Mouse (Mus musculus) stomach, embryonic 16.5 days (tissue): ENCODE measurements at regions not wholly inside any gene's neighbourhood (a gene's known extent, or its start where the extent isn't known, plus 50 kb on each side); places are given as distances from the start of the nearest gene placed in this dataset.
A peak's percentile ranks its signal among the peaks of the same experiment; 100 is the strongest.

Experiments
- ATAC-seq: fragments of 200-750 bp; cut with Nextera tagmentation; 2 replicates; pipeline ENCODE4 v1.8.0; 2017; ENCODE audit warnings: moderate number of reproducible peaks, moderate TSS enrichment; ENCODE audit not compliant: insufficient read depth, low FRiP score
- H3K27ac ChIP-seq: fragments of 300-500 bp; sonication (generic); 2 replicates; pipeline ENCODE4 v1.5.1; 2014; ENCODE audit warnings: low read length
- H3K27me3 ChIP-seq: fragments of 300-500 bp; sonication (generic); 2 replicates; pipeline ENCODE4 v1.6.1; 2014; ENCODE audit warnings: low read length, control low read depth, mixed read lengths; ENCODE audit not compliant: control insufficient read depth, insufficient read depth
- H3K36me3 ChIP-seq: fragments of 300-500 bp; sonication (generic); 2 replicates; pipeline ENCODE4 v1.6.1; 2014; ENCODE audit warnings: low read length; ENCODE audit not compliant: control insufficient read depth, insufficient read depth
- H3K4me1 ChIP-seq: fragments of 300-500 bp; sonication (generic); 2 replicates; pipeline ENCODE4 v1.6.1; 2014; ENCODE audit warnings: low read length, control low read depth, mixed read lengths; ENCODE audit not compliant: control insufficient read depth, insufficient read depth
- H3K4me2 ChIP-seq: fragments of 300-500 bp; sonication (generic); 2 replicates; pipeline ENCODE4 v1.6.1; 2014; ENCODE audit warnings: low read depth, low read length, mixed read lengths
- H3K4me3 ChIP-seq: fragments of 300-500 bp; sonication (generic); replicated peaks from 2 replicates; pipeline ENCODE4 v1.5.1; 2014; ENCODE audit warnings: mild to moderate bottlenecking, low read length
- H3K9ac ChIP-seq: fragments of 300-500 bp; sonication (generic); 2 replicates; pipeline ENCODE4 v1.6.1; 2014; ENCODE audit warnings: low read length
- H3K9me3 ChIP-seq: fragments of 300-500 bp; sonication (generic); replicated peaks from 2 replicates; pipeline ENCODE4 v1.6.1; 2016; ENCODE audit warnings: low read length, control low read depth; ENCODE audit not compliant: control insufficient read depth
- WGBS: fragments of 180-500 bp; shearing (Covaris S2); extraction: QIAGEN DNeasy Blood & Tissue Kit; methylation state at CpG from one replicate; pipeline ENCODE4 v1.1.7; 2014; 5-methylcytosine and 5-hydroxymethylcytosine counted together

DNA sequence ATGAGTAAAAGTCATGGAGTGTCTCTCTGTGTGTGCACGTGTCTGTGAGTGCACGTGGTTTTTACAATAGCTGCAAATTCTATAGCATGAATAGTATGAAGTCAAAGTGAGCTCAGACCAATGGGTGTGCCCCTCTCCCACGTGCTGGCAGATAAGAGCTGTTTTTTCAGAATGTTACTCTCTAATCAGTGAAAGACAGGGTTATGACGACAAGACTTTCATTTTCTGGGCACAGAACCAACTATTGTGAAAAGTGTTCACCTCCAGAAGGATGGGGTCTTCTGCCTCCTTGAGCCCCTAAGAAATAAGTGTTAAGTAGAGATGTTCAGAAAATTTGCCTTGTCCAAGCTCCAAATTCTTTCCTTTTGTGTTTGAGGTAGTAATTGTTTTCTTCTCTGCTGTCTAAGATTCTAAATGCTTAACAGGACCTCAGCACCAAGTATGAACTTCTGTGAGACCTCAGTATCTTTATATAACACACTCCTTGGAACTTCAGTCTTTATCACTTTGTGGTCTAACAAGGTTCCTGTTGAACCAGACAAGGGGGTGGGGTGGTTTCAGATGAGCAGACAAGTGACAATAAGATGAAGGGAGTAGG is 182.8 kb upstream of the P2ry1 start:
- peak; percentile 60; the same call in 1 of the 2 replicates for ATAC-seq

DNA sequence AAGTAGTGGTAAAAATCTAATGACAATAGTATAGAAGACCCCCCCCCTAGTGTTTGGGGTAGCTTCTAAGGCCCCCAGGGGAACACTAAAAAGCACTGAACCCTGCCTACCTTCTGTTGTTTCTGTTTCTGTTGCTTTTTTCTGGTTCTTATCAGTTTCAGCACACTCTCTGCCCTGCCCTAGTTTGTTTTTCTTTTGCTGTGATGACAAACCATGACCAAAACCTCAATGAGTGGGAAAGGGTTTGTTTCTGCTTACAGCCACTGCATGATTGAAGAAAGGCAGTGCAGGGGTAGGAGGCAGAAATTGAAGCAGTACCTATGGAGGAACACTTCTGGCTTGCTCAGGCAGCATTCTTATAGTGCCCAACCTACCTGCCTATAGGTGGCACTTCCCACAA is 181.1 kb upstream of the P2ry1 start:
- H3K4me1 ChIP-seq: no peaks in the 10 kb centered on the region
- H3K4me3 ChIP-seq: no peak overlapping the region
- H3K27ac ChIP-seq: no peak overlapping the region
- ATAC-seq: no peak
- H3K36me3 ChIP-seq: no peaks in the 10 kb centered on the region
- no peaks in the 10 kb centered on the region for H3K27me3 ChIP-seq
- no peak overlapping the region for H3K4me2 ChIP-seq
- no peak overlapping the region for H3K9ac ChIP-seq
- H3K9me3 ChIP-seq: no peaks in the 10 kb centered on the region

More for the DNA sequence above, 182.8 kb upstream of the P2ry1 start:
- H3K4me3 ChIP-seq: no peak overlapping the region
- H3K36me3 ChIP-seq: no peaks in the 10 kb centered on the region
- H3K9me3 ChIP-seq: no peaks in the 10 kb centered on the region
- H3K4me2 ChIP-seq: no peak overlapping the region
- no peak overlapping the region for H3K9ac ChIP-seq
- no peaks in the 10 kb centered on the region for H3K27me3 ChIP-seq
- no peak overlapping the region for H3K27ac ChIP-seq
- 49% methylated on average over 4 of the region's 4 CpGs for WGBS
- H3K4me1 ChIP-seq: no peaks in the 10 kb centered on the region

DNA sequence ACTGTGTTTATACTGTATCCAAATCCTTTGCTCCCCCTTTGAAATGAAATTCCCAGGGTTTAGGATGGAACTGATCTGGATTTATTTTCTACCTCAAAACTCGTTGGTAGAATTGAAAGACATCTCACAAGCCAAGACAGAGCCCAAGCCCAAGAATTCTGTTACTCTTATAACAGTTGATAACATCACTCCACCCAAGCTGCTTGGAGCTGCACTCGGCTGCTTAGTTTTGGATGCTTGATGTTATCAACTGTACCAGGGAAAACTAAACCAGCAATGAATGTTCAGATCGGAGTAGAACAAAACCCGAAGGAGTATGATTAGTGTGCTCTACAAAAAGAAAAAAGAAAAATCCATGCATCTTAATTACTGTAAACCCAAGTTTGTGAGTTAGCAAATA is 175.8 kb upstream of the P2ry1 start:
- Histone ChIP-seq H3K36me3 (no peaks in the 10 kb centered on the region), H3K9me3 (no peaks in the 10 kb centered on the region), H3K9ac (no peak overlapping the region), H3K27me3 (no peaks in the 10 kb centered on the region), H3K27ac (no peak overlapping the region), H3K4me1 (no peaks in the 10 kb centered on the region), H3K4me3 (no peak overlapping the region), H3K4me2 (no peak overlapping the region)
- ATAC-seq: no peak
- WGBS: 60% methylated on average over 4 of the region's 4 CpGs

DNA sequence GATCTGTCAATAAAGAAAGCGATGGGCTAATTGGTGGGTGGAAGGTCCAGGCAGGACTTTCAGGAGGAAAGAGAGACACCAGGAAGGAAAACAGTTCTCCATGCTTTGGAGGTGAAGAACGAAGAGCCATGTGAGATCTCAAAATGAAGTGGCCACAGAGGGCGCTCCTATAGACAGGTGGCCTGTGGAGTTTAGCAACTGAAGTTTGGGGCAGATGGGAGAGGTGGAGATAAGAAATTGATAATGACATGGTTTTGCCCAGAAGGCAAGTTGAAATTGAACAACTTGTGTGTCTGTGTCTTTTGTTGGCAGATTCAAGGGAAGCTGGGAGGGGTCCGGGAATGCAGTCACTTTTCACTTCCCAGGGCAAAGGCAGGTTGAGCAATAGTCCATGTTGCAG is 170.2 kb upstream of the P2ry1 start:
- ATAC-seq: no peak
- Histone ChIP-seq H3K27ac (no peak overlapping the region), H3K4me1 (no peaks in the 10 kb centered on the region), H3K4me2 (no peak overlapping the region), H3K36me3 (no peaks in the 10 kb centered on the region), H3K9ac (no peak overlapping the region), H3K4me3 (no peak overlapping the region), H3K27me3 (no peaks in the 10 kb centered on the region), H3K9me3 (no peaks in the 10 kb centered on the region)
- WGBS: 80% methylated on average over 4 of the region's 4 CpGs

DNA sequence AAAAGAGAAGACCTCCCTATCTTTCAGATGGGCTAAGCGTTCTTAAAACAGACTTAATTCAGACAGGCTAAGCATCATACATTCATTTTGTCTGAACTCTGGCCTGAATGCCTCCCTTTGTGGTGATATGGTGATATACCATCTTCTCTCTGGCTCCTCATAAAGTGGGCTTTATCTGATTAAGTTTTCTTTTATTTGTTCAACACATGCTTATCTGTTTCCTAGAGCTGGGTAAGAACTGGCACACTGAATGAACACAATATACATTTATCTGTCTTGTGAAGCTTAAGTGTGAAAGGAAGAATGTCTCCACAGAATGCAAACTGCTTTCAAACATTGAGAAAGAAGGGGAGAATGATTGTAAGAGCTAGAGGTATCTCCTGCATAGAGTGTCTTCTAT is 160.7 kb upstream of the P2ry1 start:
- Histone ChIP-seq H3K27me3 (no peaks in the 10 kb centered on the region), H3K4me2 (no peak overlapping the region), H3K9me3 (no peaks in the 10 kb centered on the region), H3K9ac (no peak overlapping the region), H3K27ac (no peak overlapping the region), H3K4me1 (no peaks in the 10 kb centered on the region), H3K36me3 (no peaks in the 10 kb centered on the region), H3K4me3 (no peak overlapping the region)
- 91% methylated on average over 1 of the region's 1 CpGs for WGBS
- ATAC-seq: no peak

DNA sequence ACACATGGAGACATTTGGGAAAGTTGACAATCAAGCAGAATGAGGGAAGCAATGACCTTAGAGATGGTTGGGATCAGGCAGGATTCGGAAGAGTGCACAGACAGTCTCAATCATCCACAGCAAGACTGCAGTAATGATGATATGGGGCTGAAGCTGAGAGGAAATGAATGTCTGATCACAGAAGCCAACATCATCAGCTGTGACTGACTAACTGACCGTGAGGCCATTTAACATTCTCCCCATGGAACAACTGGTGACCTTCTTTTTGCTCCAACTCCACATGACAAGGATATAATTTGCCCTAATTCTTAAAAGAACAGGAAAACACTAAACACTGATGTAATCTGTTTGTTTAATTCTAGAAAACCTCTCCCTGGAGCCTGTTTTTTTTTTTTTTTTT is 157.3 kb upstream of the P2ry1 start:
- 71% methylated on average over 2 of the region's 2 CpGs for WGBS

DNA sequence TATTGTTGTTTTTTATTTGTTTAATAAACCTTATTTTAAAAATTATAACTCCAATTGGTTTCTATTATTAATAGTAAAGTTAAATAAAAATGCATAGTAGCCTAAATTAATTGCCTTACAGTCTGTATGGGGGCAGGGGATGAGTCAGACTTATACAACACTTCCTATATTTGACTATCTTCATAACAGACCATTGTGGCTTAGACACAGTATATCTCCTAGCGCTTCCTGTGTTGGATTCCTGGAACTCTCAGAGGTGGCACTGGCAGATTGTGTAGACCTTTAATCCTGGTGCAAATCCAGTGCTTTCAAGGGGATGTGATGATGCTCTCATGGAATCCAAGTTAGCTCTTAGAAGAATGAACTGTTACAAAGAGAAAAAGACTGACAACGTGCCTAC is 154.2 kb upstream of the P2ry1 start:
- no peak overlapping the region for H3K4me3 ChIP-seq
- no peaks in the 10 kb centered on the region for H3K36me3 ChIP-seq
- no peak overlapping the region for H3K4me2 ChIP-seq
- H3K9me3 ChIP-seq: no peaks in the 10 kb centered on the region
- H3K27me3 ChIP-seq: no peaks in the 10 kb centered on the region
- WGBS: 87% methylated on average over 2 of the region's 2 CpGs
- no peak overlapping the region for H3K9ac ChIP-seq
- ATAC-seq: no peak
- H3K27ac ChIP-seq: no peak overlapping the region
- H3K4me1 ChIP-seq: no peaks in the 10 kb centered on the region

More for the DNA sequence above, 157.3 kb upstream of the P2ry1 start:
- Histone ChIP-seq H3K9me3 (no peaks in the 10 kb centered on the region), H3K4me2 (no peak overlapping the region), H3K27ac (no peak overlapping the region), H3K9ac (no peak overlapping the region), H3K4me3 (no peak overlapping the region), H3K27me3 (no peaks in the 10 kb centered on the region), H3K4me1 (no peaks in the 10 kb centered on the region), H3K36me3 (no peaks in the 10 kb centered on the region)
- ATAC-seq: no peak

DNA sequence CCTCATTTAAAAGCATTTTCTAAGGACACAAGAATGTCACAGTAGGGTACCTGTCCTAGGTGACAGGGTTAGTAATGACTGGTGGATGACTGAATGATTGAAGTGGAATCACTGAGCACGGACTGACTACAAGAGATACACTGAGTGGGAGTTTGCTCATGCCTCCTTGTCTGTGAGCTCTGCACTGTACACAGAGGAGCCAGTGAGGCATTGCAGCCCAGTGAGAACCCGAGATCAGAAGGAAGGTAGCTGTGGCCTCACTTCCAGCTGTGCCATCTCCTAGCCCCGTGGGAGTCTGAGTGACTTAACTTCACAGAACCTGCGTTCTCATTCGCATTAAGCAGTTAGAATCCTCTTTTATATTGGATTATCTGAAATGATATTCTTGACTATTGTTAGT is 148.8 kb upstream of the P2ry1 start:
- no peak overlapping the region for H3K9ac ChIP-seq
- no peak overlapping the region for H3K27ac ChIP-seq
- H3K4me1 ChIP-seq: no peaks in the 10 kb centered on the region
- H3K9me3 ChIP-seq: no peaks in the 10 kb centered on the region
- no peak for ATAC-seq
- 61% methylated on average over 5 of the region's 5 CpGs for WGBS
- H3K4me2 ChIP-seq: no peak overlapping the region
- H3K36me3 ChIP-seq: no peaks in the 10 kb centered on the region
- H3K4me3 ChIP-seq: no peak overlapping the region
- H3K27me3 ChIP-seq: no peaks in the 10 kb centered on the region

DNA sequence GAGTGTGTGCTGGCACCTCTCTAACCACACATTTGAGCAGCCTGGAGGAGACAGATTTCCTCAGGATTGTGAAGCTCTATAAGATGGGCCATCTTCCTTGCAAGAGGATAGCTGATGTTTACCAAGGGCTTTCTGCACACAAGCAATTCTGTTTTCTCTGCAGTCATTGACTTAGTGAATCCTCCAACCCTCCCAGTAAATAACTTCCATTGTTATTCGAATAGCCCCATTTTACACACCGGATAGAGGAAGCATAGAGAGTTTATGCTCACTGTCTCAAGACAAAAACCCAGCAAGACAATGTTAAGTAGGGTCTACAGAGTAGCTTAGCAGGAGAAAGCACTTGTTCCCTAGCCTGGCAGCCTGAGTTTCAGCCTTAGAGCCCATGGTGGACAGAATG is 146.9 kb upstream of the P2ry1 start:
- H3K9ac ChIP-seq: no peak overlapping the region
- H3K4me3 ChIP-seq: no peak overlapping the region
- no peak overlapping the region for H3K27ac ChIP-seq
- no peaks in the 10 kb centered on the region for H3K36me3 ChIP-seq
- no peaks in the 10 kb centered on the region for H3K4me1 ChIP-seq
- H3K9me3 ChIP-seq: no peaks in the 10 kb centered on the region
- H3K27me3 ChIP-seq: no peaks in the 10 kb centered on the region
- H3K4me2 ChIP-seq: no peak overlapping the region
- 60% methylated on average over 2 of the region's 2 CpGs for WGBS
- ATAC-seq: no peak
